Mouse (Mus musculus) heart, adult 8-10 months (tissue): ENCODE measurements at regions not wholly inside any gene's neighbourhood (a gene's known extent, or its start where the extent isn't known, plus 50 kb on each side); places are given as distances from the start of the nearest gene placed in this dataset.

Experiments
- DNase-seq: peaks from one replicate; pipeline ENCODE4 v3.0.0; 2022; ENCODE audit warnings: low spot score

DNA sequence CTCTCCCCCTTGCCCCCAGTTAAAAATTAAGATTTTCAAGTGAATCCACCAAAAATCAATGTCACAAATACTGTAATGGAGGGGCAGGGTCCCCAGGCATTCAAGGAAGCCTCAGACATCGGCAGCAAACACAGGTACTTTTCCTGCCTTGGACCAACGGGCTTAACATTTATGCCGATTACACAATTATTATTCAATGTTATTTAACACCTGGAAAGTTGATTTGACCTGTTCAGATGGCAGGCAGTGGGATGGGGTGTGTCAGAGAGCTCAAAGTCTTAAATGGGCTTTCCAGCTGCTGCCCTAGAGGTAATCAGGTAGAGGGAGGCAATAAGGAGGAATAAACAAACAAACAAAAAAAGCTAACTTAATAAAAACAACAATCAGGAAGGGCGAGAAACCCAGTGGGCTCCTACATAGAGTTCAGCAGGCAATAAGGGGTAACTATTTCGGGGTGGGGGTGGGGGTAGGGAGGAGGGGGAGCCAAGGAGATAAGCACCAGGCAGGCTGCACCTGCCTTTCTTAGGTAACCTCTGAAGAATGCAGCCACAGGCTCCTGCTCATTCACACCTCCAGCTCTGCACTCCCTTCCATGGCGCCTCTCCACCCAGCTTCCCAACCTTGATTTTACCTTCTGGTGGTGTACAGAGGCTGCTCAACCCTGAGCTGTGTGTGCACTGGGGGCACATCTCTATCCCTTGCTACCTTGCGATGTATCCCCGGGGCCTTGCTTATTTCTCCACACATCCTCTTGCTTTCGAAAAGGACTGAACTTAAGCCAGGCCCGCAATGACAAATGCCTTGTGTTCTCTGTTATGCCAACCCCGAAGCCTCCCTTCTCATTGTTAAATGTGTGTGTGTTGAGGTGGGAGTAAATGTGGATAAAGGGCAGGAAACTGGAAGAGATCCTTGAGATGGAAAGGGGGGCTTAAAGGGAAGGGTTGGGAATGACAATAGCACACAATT is 168.9 kb upstream of the Id2 start:
- no peak for DNase-seq

DNA sequence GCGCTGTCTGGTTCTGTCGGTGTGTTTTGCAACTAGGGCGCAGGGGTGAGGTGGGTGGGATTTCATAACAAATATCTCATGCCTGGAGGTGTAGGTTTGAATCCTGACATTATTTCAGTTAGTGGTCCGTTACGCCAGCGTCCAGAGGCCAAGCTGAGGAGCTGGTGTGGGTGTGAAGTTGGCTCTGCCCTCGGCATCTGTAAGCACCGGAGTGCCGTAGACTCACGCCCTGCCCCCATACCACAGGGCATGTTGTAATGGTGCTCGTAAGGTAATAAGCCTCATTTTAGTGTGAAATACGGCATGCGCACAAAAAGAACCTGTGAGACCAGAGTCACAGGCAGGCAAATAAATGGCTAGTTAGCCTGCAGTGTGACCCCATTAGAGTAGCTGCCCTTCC is 168.1 kb upstream of the Id2 start:
- no peak for DNase-seq

DNA sequence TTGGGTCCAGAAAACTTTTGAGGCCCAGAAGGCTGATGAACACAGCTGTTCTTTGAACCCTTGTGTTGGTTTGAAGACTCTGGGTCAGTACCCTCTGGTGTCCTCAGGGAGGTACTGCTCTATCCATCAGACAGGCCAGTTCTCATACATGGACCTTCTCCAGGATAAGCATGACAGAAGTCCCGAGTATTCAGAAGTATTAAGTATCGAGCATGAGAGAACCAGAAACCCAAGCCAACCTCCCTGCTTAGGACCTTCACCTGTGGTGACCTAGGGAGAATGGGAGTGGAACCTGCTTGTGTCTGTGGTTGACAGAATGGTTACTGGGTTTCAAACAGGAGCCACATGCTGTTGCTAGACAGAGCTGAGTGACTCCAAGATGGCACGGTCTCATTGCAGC is 167.5 kb upstream of the Id2 start:
- DNase-seq = no peak

DNA sequence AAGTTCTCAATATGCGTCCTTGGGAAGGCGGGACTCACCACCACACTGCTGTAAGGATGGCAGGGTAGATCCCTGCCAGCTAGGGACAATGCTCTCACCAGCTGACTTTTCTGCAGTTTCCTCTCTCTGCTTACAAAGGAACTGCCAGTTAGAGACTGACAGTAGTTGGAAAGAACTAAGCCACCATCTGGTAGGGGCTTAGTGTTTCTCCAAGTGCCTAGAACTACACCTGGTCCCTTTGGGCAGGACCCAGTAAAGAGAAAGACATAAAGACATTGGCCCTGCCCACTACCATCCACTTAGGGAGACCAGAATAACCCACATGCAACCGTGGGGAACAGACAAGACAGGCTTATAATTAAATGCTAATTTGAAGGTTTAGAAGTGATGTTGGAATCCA is 165.5 kb upstream of the Id2 start:
- no peak for DNase-seq

DNA sequence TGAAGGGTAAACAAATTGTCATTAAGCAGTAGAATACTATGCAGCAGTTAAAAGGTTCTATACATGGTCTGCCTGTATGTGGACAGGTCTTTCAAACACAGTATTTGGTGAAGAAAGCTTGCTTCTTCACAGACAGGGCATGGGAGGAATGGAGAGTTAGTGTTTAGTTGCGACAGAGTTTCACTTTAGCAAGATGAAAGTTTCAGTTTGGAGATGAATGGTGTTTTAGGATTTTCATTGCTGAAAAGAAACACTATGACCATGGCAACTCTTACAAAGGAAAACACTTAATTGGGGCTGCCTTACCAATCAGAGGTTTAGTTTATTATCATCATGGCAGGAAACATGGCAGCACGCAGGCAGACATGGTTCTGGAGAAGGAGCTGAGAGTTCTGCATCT is 162.2 kb upstream of the Id2 start:
- no peak for DNase-seq

DNA sequence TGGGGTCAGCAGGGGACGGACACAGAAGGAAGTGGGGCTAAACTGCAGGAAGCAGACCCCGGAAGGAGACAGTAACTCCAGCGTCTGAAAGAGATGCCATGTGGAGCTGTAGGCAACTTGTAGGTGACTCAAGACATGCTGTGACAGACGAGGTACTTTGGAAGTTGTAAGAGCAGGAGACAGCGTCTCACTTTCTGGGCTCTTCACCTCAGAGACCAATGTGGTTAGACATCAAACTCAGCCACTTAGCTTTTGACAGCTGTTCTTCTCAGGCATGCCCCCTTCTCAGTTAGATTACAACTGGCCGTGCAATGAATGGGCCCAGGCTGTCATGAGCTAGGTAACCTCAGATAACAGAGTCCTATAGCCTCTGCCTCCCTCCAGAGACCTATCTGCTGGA is 159.3 kb upstream of the Id2 start:
- DNase-seq = no peak

DNA sequence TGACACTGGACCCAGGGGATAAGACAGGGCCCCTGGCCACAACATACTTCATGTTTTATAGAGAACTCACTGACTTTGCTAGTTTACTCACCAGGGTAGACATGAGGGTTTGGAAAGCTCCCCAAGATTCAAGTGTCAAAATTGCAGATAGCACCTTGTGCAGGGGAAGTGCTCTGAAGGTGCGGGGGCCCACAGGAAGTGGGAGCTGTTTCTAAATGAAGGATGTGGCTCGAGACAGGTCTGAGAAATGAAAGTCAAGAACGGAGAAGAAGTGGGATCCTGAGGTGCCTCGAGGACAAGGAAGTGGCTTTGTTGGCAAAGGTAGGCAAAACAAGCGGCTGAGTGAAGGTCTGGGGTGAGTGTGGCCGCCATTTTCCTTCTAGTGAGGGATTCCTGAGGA is 157.8 kb upstream of the Id2 start:
- no peak for DNase-seq

DNA sequence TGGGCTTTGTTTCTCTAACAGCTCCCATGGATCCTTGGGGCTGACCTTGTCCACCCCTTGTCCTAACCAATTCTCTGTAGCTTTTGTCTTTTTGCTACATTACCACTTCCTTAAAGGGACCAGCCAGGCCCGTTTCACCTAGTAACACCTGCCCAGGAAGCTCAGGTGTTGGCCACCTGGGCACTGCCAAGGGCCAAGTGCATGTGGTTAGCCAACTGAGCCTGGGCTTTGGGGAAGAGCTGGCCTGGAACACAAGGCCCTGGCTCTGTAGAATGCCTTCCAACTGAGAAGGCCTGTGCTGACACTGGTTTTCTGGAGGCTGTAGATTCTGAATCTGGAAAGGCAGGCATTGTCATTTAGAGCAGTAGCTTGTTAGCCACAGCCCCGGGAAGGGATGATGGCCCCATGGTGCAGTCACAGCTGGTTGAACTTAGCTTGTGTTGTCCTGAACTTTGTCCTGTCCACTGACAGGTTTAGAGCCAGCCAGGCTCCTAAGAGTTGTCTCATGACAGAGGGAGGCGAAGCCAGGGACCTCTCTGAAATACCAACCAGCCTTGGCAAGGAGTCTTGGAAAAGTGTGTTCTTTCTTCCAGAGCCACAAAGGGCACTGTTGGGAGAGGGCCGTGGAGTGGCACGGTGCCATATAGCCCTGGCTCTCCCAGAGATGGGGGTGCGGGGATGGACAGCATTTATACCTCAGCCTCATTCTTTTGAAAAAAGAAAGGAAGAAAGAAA is 156.0 kb upstream of the Id2 start:
- no peak for DNase-seq

DNA sequence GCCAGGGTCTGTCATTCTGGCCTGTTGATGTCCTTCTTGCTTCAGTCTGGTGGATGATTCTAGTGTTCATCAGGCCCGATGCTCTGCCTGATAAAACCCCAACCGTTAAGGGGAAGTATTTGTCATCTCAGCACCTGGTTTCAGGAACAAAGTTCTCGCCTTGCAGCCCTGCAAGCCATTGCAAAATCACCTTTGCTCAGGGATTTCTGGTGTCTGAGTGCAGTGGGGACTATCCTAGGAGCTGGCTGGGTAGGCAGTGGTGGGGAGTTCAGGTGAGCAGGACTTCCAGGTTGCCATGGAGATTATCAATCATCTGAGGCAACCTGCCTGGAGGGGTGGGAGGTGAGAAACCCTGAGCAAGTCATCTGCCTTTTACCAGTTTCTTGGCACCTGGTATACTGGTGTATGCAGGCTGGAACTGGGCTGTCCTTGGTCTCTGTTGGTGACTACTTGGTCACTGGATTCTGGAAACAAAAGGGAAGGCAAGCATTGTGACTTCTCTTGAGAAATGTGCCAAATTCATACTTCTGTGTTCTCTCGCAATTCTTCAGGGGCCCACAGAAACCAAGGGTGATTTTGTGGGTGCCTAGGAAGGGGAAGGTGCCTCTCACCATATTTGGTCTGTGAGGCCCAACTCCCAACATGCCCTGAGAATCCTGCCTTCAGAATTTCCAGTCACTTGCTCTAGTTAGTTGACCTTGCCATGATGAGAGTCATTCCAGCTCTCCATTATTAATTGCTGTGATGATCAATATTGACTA is 154.7 kb upstream of the Id2 start:
- DNase-seq = no peak

DNA sequence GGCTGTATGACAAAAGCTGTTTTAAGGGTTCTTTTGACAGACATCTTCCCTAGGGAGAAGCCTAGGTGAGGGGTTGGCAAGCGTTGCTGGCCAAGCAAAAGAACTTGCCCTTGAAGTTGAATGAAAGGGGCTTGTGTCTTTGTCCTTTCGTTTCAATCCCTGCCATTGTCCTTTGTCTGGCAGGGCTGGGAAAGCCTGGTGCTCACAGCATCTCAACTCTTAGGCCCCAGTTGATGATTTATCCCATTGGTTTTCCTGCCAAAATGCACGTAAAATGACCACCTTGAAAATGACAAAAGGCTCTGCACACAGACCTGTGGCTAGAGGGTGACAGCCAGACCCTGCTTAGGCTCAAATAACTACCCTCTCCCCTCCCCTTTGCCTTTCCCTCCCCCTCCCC is 153.9 kb upstream of the Id2 start:
- no peak for DNase-seq

DNA sequence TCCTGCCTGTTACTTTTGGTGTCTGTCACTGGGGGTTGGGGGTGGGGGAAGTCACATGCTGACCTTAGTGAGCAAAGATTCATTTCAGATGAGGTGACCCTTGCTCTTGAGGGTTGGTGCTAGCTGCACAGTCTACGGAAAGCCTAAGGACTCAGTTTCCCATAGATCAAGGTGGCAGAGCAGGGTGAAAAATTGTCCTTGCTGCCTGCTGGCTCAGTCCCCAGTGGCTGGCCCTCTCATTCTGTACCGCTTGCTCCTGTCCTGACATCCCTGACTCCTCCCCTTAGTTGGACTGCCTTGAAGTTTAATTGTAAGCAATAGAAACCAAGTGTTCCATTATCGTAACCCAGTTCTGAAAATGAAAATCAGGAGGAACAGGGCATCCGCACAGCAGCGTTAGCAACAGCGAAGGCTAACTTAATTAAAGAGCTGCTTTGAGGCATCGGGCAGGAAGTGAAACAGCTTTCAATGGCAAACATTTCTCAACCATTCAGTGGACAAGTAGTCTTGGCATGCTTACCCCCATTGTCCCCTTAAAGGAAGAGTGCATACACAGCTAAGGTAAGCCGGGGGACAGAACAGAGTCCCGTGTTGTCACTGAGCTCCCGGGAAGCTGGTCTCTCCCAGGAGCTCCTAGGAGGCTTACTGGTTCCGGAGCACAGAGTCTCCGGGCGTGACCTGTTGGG is 151.9 kb upstream of the Id2 start:
- DNase-seq = no peak

DNA sequence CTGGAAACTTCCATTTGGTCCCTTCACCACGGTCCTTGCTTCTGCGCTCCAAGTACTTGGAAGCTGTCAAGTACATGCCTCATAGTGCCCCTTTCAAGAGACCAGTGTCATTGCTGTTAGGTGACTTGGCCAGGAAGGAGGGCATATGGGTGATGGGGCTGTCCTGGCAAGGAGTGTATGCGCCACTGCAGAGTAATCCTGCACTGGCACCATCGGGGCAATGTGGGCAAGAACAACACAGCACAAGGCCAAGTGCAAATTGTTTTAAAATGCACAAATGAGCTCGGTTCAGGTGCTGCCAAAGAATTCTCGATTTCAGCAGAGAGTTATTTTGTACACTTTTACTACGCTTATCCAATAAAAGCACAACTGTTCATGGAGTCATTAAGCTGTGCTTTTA is 149.6 kb upstream of the Id2 start:
- no peak for DNase-seq

DNA sequence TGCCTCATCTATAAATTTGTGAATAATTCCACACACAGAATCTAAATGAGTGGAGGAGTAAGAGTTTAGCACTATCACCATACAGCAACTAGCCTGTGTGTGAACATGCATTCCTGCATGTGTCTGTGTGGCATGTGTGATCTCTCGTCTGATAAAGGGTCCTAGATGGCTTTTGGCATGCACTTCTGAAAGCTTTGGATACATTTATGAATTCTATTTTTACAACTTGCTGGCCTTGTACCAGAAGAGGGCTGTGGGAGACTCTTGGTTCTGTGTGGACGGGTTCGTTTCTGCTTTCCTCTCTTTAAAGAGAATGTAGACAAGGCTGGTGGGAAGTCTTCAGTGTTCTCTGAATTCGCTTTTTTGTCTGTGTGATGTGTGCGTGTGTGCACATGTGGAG is 148.7 kb upstream of the Id2 start:
- no peak for DNase-seq

DNA sequence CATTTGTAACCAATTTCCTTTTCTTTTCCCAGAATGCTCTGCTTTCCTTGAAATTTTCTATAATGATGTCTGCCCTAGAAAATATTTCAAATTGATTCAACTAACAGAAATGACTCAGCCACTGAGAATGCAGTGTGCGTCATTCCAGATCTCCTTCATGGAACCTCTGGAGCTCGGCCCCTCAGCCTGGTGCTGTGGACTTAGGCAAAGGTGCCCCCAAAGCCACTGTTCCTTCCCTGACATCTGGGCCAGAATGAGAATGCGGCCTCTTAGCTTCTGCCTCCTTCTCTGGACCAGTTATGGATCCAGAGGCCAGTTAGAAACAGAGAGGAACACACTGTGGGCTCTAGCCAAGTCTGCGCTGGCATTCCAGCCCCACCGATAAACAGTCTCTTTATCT is 148.3 kb upstream of the Id2 start:
- no peak for DNase-seq

DNA sequence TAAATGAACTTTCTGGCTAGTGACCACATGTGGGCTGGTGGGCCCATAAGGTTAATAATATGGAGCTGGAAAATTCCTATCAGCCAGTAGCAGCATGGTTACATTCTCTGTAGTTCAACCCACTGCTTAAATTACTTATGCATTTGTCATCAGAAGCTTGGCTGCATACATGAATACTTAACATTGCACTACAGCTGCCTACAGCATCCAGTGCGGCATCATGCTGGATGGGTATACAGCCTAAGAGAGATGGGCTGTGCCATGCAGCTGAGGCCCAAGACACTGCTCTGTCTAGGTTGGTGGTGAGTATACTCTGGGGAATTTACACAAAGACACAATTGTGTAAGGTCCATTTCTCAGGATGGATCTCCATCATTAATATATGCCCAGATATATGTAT is 147.7 kb upstream of the Id2 start:
- no peak for DNase-seq

DNA sequence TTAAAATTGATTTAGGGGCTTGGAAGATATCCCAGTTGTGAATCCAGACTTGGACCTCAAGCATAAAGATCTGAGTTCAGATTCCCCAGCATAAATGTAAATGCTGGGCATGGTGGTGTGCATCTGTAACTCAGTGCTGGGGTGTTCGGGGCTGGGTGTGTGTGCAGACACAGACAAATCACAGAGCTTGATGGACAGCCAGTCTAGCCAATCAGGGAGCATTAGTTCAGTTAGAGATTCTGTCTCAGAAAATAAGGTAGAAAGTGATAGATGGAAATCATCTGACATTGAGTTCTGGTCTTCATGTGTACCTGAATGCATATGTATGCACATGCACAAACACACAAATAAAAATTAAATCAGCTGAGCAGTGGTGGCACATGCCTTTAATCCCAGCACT is 147.0 kb upstream of the Id2 start:
- no peak for DNase-seq

DNA sequence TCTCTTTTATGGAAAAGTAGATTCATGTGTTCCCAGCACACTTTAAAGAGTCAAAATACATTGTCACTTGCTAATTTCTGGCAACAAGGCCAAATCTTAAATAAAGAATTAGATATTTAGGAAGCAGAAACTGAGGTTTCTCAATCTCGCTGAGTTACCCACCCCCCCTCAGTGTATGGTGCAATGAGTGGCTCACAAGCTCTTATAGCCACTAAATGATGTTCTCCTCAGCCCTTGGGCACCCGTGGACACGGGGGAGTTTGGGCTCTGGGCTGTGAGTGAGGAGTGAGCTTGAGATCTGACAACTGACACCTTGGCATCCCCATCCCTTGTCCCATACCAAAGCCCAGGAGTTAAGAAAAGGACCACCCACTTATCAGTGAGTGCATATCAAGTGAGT is 145.4 kb upstream of the Id2 start:
- DNase-seq = no peak

DNA sequence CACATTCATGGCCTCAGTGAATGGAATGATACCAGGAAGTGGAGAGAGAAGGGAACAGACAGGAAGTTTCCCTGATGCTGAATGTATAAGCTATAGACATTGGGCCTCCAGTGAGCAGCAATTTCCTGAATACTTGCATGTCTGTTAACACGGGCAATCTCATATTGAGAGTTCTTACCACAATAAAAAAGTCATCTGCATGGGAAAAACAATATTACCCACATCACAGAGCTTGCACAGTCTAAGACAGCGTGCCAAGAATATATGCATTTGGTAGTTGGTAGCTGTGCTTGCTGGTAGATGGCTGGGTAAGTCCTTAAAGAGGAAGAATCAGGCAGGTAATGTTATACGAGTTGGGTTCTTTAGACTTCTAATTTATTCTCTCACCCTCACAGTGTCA is 144.7 kb upstream of the Id2 start:
- no peak for DNase-seq

DNA sequence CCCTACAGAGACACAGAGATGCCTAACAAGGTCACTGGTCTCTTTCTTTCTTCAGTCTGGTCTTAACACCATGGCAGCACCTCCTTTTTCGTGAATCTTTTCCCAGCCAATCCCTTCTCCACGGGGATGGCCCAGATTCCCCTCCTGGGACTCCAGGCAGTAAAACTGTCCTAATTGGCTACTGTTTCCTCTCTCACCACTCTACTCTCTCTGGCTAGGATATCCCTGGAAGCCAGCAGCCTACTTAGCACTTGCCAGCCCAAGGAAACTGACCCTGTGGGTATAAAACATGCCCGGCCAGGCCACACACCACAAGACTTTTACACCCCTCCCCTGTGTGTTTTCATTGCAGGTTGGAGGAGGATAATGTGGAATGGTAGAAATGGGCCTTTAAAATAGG is 143.9 kb upstream of the Id2 start:
- DNase-seq = no peak

DNA sequence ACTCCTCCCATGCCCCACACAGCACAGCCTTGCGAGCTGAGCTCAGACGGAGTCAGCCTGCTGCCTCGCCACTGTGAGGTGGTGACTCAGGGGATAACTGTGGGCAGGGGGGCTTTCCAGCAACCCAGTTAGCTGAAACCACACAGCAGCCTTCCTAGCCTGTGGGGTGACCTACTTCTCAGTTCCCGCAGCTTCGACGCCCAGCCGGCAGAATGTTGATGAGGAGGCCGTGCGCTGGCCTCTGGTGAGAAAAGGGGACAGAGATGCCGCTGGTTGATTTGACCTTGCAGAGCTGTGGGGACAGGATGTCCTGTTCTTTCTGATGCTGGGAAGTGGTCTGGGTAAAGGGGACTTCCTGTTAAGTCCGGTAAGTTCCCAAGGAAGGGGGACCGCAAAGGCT is 143.2 kb upstream of the Id2 start:
- no peak for DNase-seq

DNA sequence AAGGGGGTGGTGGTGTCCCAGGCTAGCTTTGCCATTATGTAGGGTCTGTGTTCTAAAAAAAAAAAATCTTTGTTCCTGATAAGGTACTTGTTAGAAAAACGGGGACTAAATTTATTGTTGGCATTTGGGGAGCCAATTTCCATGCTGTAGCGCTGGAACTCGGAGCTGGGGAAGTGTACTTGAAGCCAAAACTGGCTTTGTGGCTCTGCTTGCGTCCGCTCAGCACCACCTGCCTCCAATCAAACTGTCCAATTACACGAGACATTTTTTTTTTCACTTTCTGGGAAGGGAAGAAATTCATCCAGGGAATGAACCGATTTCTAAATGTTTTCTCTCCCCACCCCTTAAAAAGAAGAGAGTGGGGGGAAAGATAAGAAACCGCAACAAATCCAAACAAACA is 138.1 kb upstream of the Id2 start:
- DNase-seq = no peak

DNA sequence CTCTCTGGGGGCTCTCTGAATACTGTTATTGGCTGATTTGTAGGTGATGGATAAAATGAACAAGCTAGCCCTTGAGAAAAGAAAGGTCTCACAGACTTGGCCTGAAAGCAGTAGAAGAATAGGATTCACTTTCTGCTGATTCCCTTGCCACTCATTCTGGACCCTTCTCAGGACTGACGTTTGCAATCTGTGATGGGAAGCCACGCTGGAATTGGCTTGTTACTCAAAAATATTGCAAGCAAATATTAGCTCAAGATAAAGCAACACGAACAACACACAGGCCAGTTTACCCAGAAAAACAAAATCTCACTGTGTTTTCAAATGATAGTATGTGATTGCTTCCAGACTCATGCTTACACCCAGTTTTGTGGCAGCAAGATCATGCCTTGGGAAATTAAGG is 137.7 kb upstream of the Id2 start:
- no peak for DNase-seq
